Mouse (Mus musculus) lung, postnatal 0 days (tissue): ENCODE data around the gene 6430628N08Rik. TPM values are rescaled to one million over a fixed set of nuclear protein-coding genes. Genes with fewer than 3 reads are reported as not detected.

Source experiments
- ATAC-seq: fragments of 200-750 bp; cut with Nextera tagmentation; 2 replicates; pipeline ENCODE4 v1.8.0; 2017; ENCODE audit warnings: moderate library complexity
- DNase-seq: peaks from one replicate; pipeline ENCODE4 v3.0.0-alpha.2; 2016; ENCODE audit warnings: low spot score
- H3K27ac ChIP-seq: fragments of 300-500 bp; sonication (generic); 2 replicates; pipeline ENCODE4 v1.5.1; 2014; ENCODE audit warnings: antibody characterized with exemption, mild to moderate bottlenecking, low read length, mixed read lengths
- H3K27me3 ChIP-seq: fragments of 300-500 bp; sonication (generic); replicated peaks from 2 replicates; pipeline ENCODE4 v1.6.1; 2014; ENCODE audit warnings: low read length, mixed read lengths; ENCODE audit not compliant: insufficient read depth
- H3K36me3 ChIP-seq: fragments of 300-500 bp; sonication (generic); 2 replicates; pipeline ENCODE4 v1.6.1; 2014; ENCODE audit warnings: low read length, mixed read lengths; ENCODE audit not compliant: insufficient read depth
- H3K4me1 ChIP-seq: fragments of 300-500 bp; sonication (generic); 2 replicates; pipeline ENCODE4 v1.6.1; 2014; ENCODE audit warnings: antibody characterized with exemption, low read depth, low read length, mixed read lengths; ENCODE audit not compliant: insufficient read depth
- H3K4me2 ChIP-seq: fragments of 300-500 bp; sonication (generic); replicated peaks from 2 replicates; pipeline ENCODE4 v1.6.1; 2014; ENCODE audit warnings: low read depth, mild to moderate bottlenecking, low read length, moderate library complexity, mixed read lengths
- H3K4me3 ChIP-seq: fragments of 300-500 bp; sonication (generic); 2 replicates; pipeline ENCODE4 v1.5.1; 2014; ENCODE audit warnings: low read depth, low read length
- H3K9ac ChIP-seq: fragments of 300-500 bp; sonication (generic); replicated peaks from 2 replicates; pipeline ENCODE4 v1.6.1; 2014; ENCODE audit warnings: low read depth, mild to moderate bottlenecking
- H3K9me3 ChIP-seq: fragments of 300-500 bp; sonication (generic); 2 replicates; pipeline ENCODE4 v1.6.1; 2016; ENCODE audit warnings: low read length, mixed read lengths
- CTCF ChIP-seq: IDR thresholded peaks from 2 replicates; pipeline ENCODE4 v1.5.1; 2016; ENCODE audit warnings: antibody characterized with exemption, mild to moderate bottlenecking
- EP300 ChIP-seq: IDR thresholded peaks from 2 replicates; pipeline ENCODE4 v1.6.1; 2016; ENCODE audit warnings: antibody characterized with exemption, mild to moderate bottlenecking, control low read depth
- WGBS: fragments of 180-500 bp; shearing (Covaris S2); extraction: QIAGEN DNeasy Blood & Tissue Kit; methylation state at CpG from one replicate; pipeline ENCODE4 v1.1.7; 2014; 5-methylcytosine and 5-hydroxymethylcytosine counted together
- polyA plus RNA-seq: library from polyadenylated mRNA; unstranded; fragments of >200 nt; fragmentation: Nextera tagmentation; extraction: Ambion mirVana; gene quantifications from 2 replicates; pipeline ENCODE4 v1.2.1, GENCODE M21; 2015

6430628N08Rik gene
- polyA plus RNA-seq, 1 experiment from 2014 or later: not detected

DNA sequence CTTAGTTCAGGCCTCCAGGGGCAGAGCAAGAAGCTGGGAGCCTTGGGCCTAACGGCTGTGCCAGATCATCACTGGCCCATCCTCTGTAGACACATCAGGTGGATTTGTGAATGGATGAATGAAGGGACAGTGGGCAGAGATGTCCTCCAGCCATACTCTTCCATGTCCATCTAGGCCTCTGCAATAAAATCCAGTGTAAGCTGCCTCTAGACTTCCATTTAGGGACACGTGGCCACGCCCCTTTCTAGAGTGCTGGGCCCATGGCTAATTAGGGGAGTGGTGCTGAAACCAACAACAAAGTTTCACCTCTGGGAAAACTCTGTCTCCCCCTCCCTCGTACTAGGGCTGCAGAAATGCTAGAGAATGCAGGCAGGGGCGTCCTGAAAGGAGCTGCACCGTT, 399 bp upstream of the 6430628N08Rik start:
- H3K27me3 ChIP-seq: peaks cover 9% of the 10 kb centered on the region; the same call in 1 of the 2 replicates
- peak overlapping the region; percentile 41 for H3K4me2 ChIP-seq
- ATAC-seq (no peak), DNase-seq (no peak)
- no peaks in the 10 kb centered on the region for H3K36me3 ChIP-seq
- H3K4me1 ChIP-seq: no peaks in the 10 kb centered on the region
- TF ChIP-seq EP300 (no peak), CTCF (no peak)
- H3K9me3 ChIP-seq: no peaks in the 10 kb centered on the region
- no peak overlapping the region for H3K9ac ChIP-seq
- H3K27ac ChIP-seq: no peak overlapping the region
- H3K4me3 ChIP-seq: peak overlapping the region; percentile 5; the same call in 1 of the 2 replicates
- 10% methylated on average over 6 of the region's 6 CpGs for WGBS

DNA sequence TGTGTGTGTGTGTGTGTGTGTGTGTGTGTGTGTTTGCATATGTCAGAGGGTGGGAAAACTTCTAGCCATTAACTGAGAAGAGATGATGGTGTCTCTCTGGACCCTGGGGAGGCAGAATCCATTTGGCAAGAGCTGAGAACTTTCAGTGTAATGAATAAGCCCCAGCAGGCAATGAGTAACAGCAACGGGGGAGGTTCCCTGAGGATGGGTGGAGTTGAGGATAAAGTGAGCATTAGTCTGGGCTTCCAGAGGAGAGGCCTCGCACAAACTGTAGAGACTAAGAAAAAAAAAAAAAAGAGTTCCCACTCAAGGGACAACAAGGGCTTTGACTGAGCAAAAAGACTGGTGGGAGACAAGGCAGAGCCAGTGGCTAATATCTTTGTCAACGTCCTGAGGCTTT, 3.8 kb downstream of the 6430628N08Rik start:
- Histone ChIP-seq H3K27me3 (peaks cover 30% of the 10 kb centered on the region), H3K4me3 (no peak overlapping the region), H3K9ac (no peak overlapping the region), H3K4me1 (no peaks in the 10 kb centered on the region; the same call in 1 of the 2 replicates), H3K4me2 (no peak overlapping the region), H3K9me3 (no peaks in the 10 kb centered on the region), H3K36me3 (no peaks in the 10 kb centered on the region), H3K27ac (no peak overlapping the region)
- 16% methylated on average over 3 of the region's 3 CpGs for WGBS
- TF ChIP-seq EP300 (no peak), CTCF (no peak)
- ATAC-seq (no peak), DNase-seq (no peak)

DNA sequence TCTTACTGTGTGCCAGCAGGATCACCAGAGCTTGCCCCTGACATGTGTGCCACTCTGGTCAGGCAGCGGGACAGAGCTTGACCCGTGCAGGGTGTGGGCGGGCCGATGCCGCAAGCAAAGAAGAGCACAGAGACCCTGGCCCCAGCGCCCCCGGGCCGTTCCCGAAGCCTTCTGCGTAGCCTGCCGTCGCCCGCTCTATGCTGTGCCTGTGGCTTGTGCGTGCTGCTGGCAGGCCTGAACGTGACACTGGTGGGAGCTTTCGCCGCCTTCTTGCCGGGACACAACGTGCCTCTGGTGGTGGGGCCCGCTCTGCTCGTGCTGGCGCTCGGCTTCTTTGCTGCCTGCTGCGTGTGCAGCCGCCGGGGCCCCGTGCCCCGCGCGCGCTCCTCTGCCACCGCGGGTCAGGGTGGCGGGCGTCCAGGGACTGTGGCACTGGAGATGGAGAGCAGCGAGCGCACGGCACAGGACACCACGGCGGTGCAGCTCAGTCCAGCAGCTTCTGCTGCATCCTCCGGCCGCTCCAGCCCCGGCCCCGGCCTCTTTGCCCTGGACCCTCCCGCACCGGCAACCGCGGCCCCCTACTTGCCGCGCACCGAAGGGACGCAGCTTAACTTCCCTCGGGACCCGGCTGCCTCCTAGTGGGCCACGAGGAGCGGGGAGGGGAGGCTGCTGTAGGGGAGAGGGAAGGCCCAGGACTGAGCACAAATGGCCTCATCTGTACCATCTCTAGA, 7.6 kb downstream of the 6430628N08Rik start:
- peak; percentile 33; the same call in 1 of the 2 replicates for ATAC-seq
- TF ChIP-seq EP300 (no peak), CTCF (peak; percentile 61)
- WGBS: 1% methylated on average over 55 of the region's 56 CpGs
- Histone ChIP-seq H3K4me3 (peak overlapping the region; percentile 15), H3K4me1 (no peaks in the 10 kb centered on the region; the same call in 1 of the 2 replicates), H3K27ac (no peak overlapping the region), H3K4me2 (peak overlapping the region; percentile 50), H3K9me3 (no peaks in the 10 kb centered on the region), H3K36me3 (no peaks in the 10 kb centered on the region), H3K27me3 (peaks cover 21% of the 10 kb centered on the region), H3K9ac (no peak overlapping the region)
- DNase-seq: no peak

DNA sequence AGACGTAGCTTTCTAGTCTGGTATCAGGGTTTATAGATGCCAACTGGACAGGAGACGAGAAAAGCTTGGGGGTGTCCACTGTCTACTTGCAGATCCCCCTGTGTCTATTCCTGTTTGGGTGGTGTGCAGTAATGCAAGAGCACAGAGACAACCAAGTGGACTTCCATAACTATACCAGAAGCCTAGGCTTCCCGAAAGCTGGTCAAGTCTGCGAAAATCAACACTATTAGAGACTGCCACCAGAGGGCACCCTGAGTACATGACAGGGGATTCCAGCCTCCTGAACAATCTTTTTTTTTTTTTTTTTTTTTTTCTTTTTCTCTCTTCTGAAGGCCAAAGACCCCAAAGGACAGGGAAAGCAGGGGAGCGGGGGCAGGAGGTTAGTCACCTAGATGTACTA, 12.4 kb downstream of the 6430628N08Rik start:
- no peak overlapping the region for H3K4me2 ChIP-seq
- no peak for TF ChIP-seq EP300
- peak; percentile 88 for TF ChIP-seq CTCF
- ATAC-seq: no peak
- H3K4me1 ChIP-seq: no peaks in the 10 kb centered on the region; the same call in 1 of the 2 replicates
- no peaks in the 10 kb centered on the region for H3K36me3 ChIP-seq
- peak; percentile 71 for DNase-seq
- 19% methylated on average over 5 of the region's 5 CpGs for WGBS
- no peak overlapping the region for H3K9ac ChIP-seq
- H3K27ac ChIP-seq: no peak overlapping the region
- H3K27me3 ChIP-seq: peaks cover 11% of the 10 kb centered on the region; the same call in 1 of the 2 replicates
- H3K9me3 ChIP-seq: no peaks in the 10 kb centered on the region
- no peak overlapping the region for H3K4me3 ChIP-seq

DNA sequence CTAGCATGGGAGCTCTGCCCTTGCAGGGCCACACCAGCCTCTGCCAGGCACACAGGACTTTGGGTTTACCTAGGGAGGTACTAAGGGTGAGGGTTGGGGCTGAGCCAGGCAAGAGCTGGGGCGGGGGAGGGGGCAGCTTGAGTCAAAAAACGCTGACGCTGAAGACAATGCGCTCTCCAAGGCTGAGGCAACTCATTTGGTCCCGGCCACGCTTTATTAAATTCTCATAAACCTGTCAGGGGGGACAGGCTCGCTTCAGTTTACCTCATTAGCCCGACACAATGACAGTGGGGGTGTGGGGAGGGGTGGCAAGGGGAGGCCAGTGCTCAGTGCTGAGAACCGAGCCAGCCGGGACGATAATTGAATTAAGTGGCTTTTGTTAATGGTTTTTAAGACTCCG, 13.9 kb downstream of the 6430628N08Rik start:
- ATAC-seq (no peak), DNase-seq (no peak)
- 18% methylated on average over 12 of the region's 12 CpGs for WGBS
- Histone ChIP-seq H3K4me3 (no peak overlapping the region), H3K27ac (no peak overlapping the region), H3K4me1 (no peaks in the 10 kb centered on the region), H3K27me3 (no peaks in the 10 kb centered on the region), H3K9ac (no peak overlapping the region), H3K9me3 (no peaks in the 10 kb centered on the region), H3K4me2 (no peak overlapping the region), H3K36me3 (no peaks in the 10 kb centered on the region)
- TF ChIP-seq CTCF: no peak
- TF ChIP-seq EP300: no peak

DNA sequence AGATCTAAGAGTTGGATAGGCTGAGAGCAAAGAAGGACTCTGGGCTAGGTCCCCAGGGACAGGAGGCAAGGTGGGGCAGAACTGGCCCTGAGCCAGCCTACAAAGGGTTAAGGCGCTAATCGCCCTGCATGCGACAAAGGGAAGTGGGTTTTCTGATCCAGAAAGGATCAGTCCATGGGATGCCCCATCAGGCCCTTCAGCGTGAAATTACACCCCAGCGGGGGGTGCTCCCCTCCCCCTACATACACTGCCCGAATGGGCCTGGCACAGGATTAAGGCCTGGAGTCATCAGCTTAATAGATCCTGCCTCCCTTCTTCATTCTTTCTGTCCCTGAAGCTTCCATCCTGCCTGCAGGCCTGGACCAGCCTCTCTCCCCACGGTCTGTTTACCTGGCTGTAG, 15.2 kb downstream of the 6430628N08Rik start:
- Histone ChIP-seq H3K27ac (no peak overlapping the region), H3K4me2 (no peak overlapping the region), H3K27me3 (no peaks in the 10 kb centered on the region), H3K9me3 (no peaks in the 10 kb centered on the region), H3K4me1 (no peaks in the 10 kb centered on the region), H3K9ac (no peak overlapping the region), H3K36me3 (no peaks in the 10 kb centered on the region), H3K4me3 (no peak overlapping the region)
- no peak for TF ChIP-seq CTCF
- no peak for ATAC-seq
- WGBS: 24% methylated on average over 7 of the region's 7 CpGs
- no peak for DNase-seq
